Mouse (Mus musculus): ENCODE measurements around the gene Upb1. TPM values are rescaled to one million over a fixed set of nuclear protein-coding genes. Genes with fewer than 3 reads are reported as not detected.
"Not testable (repeated sequence)": the region's sequence is repeated elsewhere in the genome, so short reads cannot be mapped to it uniquely, and the experiment has no call there.

Gene Upb1
- polyA plus RNA-seq, 1 experiment from 2014 or later, result not detected

DNA sequence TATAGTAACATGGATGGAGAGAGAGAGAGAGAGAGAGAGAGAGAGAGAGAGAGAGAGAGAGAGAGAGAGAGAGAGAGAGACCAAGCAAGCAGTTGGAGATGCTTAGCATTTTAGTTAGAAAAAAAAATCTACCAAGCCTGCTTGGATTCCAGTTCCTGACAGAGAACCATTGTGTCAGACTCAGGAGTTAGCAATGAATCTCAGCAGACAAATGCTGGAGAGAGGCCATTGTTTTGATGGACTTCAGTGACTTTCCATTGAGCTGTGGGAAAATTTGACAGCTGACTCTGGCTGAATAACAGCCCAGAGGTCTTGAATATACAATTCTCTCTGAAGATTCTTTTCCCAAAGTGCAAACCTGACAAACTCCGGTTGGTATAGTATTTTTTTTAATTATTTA is 56.9 kb downstream of the Upb1 start:
- DNase-seq (ENCODE audit: low spot score) (no peak), ATAC-seq (replicated peaks; ENCODE audit: low FRiP score) (no peak)
- Histone ChIP-seq H3K9me3 (ENCODE audit: control insufficient read depth, low read length) (no peaks in the 10 kb centered on the region), H3K4me3 (ENCODE audit: low read depth, low read length) (no peak overlapping the region), H3K4me1 (replicated peaks; ENCODE audit: control insufficient read depth, insufficient read depth, low read length) (no peaks in the 10 kb centered on the region), H3K36me3 (ENCODE audit: control insufficient read depth, insufficient read depth, low read length) (no peaks in the 10 kb centered on the region), H3K9ac (ENCODE audit: low read length) (no peak overlapping the region), H3K27me3 (ENCODE audit: control insufficient read depth, insufficient read depth, low read length) (no peaks in the 10 kb centered on the region), H3K4me2 (ENCODE audit: low read depth, low read length, severe bottlenecking) (no peak overlapping the region), H3K27ac (ENCODE audit: low read depth, low read length) (no peak overlapping the region)
- 82% methylated on average over 1 of the region's 1 CpGs for WGBS

DNA sequence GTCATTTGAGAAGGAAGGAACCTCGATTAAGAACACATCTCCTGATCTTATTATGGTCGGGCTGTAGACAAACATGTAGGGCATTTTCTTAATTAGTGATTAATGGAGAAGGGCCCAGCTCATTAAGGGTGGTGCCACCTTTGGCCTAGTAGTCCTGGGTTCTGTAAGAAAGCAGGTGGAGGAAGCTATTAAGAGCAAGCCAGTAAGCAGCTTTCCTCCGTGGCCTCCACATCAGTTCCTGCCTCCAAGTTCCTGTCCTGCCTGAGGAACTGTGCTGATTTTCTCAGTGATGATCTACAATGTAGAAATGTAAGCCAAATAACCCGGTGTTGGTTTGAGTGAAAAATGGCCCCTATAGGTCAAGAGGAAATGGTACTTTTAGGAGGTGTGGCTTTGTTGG is 57.4 kb downstream of the Upb1 start:
- Histone ChIP-seq H3K9ac (ENCODE audit: low read length) (no peak overlapping the region), H3K27me3 (ENCODE audit: control insufficient read depth, insufficient read depth, low read length) (no peaks in the 10 kb centered on the region)

DNA sequence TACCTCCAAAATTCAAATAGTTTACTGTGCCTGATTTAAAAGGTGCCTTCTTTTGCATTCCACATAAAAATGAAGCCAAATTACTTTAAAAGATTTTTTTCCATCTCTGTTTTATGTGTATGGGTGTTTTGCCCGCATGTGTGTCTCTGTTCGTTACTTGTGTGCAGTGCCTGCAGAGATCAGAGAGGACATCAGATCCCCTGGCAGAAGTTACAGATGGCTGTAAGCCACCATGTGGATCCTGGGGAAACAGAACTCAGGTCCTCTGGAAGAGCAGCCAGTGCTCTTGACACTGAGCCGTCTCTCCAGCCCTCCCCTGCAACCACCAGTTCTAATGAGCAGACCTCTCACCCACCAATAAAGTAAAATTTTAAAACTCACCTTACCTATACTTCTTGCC is 61.8 kb downstream of the Upb1 start:
- Histone ChIP-seq H3K4me2 (ENCODE audit: low read depth, low read length, severe bottlenecking) (no peak overlapping the region), H3K27ac (ENCODE audit: low read depth, low read length) (no peak overlapping the region), H3K9ac (ENCODE audit: low read length) (no peak overlapping the region), H3K9me3 (ENCODE audit: control insufficient read depth, low read length) (no peaks in the 10 kb centered on the region), H3K4me1 (replicated peaks; ENCODE audit: control insufficient read depth, insufficient read depth, low read length) (no peaks in the 10 kb centered on the region), H3K36me3 (ENCODE audit: control insufficient read depth, insufficient read depth, low read length) (no peaks in the 10 kb centered on the region), H3K27me3 (ENCODE audit: control insufficient read depth, insufficient read depth, low read length) (no peaks in the 10 kb centered on the region), H3K4me3 (ENCODE audit: low read depth, low read length) (no peak overlapping the region)
- ATAC-seq (replicated peaks; ENCODE audit: low FRiP score) (no peak), DNase-seq (ENCODE audit: low spot score) (no peak)
- WGBS, result 83% methylated on average over 3 of the region's 3 CpGs

More for the DNA sequence above, 57.4 kb downstream of the Upb1 start:
- Histone ChIP-seq H3K27ac (ENCODE audit: low read depth, low read length) (no peak overlapping the region), H3K9me3 (ENCODE audit: control insufficient read depth, low read length) (no peaks in the 10 kb centered on the region), H3K36me3 (ENCODE audit: control insufficient read depth, insufficient read depth, low read length) (no peaks in the 10 kb centered on the region), H3K4me3 (ENCODE audit: low read depth, low read length) (no peak overlapping the region), H3K4me2 (ENCODE audit: low read depth, low read length, severe bottlenecking) (no peak overlapping the region), H3K4me1 (replicated peaks; ENCODE audit: control insufficient read depth, insufficient read depth, low read length) (no peaks in the 10 kb centered on the region)
- 87% methylated on average over 4 of the region's 4 CpGs for WGBS
- DNase-seq (ENCODE audit: low spot score) (no peak), ATAC-seq (replicated peaks; ENCODE audit: low FRiP score) (no peak)

DNA sequence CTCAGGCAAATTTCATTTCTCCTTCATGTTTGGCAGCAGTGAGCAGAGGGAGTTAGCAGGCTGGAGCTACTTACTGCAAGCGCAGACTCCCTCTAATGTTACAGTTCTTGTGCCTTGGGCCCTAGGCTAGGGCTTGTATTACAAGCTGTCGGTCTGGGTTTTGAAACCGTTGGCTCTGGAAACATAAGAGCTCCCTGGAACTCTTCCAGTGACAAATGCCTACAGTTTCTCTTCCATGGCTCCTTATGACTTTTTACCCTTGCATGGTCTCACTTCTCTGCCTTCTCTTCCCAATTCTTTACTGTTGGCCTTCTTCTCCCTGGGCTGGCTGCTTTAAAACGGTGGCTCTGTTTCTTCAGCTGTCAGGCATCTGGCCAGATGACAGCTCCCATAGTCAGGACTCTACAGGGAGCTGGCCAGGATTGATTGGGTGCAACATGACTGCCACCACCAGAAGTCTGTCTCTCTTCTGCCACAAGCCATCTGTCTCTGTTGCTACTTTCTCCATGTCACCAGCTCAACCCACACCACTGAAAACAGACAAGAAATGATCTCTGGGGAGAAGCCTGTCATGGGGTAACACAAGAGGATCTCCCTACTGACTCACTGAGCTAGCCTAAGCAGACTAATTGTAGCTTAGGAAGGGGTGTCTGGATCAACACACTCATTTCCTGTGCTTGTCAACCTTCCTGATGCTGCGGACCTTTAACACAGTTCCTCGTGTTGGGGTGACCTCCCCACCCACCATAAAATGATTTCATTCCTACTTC is 65.1 kb downstream of the Upb1 start:
- Histone ChIP-seq H3K27me3 (ENCODE audit: control insufficient read depth, insufficient read depth, low read length) (no peaks in the 10 kb centered on the region), H3K4me1 (replicated peaks; ENCODE audit: control insufficient read depth, insufficient read depth, low read length) (no peaks in the 10 kb centered on the region), H3K36me3 (ENCODE audit: control insufficient read depth, insufficient read depth, low read length) (no peaks in the 10 kb centered on the region), H3K9ac (ENCODE audit: low read length) (no peak overlapping the region), H3K27ac (ENCODE audit: low read depth, low read length) (no peak overlapping the region), H3K4me3 (ENCODE audit: low read depth, low read length) (no peak overlapping the region), H3K9me3 (ENCODE audit: control insufficient read depth, low read length) (no peaks in the 10 kb centered on the region), H3K4me2 (ENCODE audit: low read depth, low read length, severe bottlenecking) (no peak overlapping the region)
- ATAC-seq (replicated peaks; ENCODE audit: low FRiP score), result no peak
- WGBS, result 70% methylated on average over 6 of the region's 6 CpGs
- no peak for DNase-seq (ENCODE audit: low spot score)

DNA sequence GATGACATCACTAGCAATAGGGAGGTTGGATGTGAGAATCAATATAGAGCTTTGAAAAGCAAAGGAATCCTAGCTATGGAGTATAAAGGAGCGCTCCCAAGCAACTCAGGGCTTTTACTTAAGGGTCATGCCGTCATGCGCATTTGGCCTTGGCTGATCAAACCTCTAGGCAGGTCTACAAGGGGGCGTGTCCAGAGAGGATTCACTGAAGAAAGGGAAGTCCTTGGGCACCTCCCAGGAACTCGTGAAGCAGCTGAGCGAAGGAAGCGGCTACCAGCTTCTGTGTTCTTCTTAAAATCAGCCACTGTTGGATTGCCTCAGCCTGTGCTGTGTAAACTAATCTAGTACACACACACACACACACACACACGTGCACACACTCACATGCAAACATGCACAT is 72.5 kb downstream of the Upb1 start:
- no peak for ATAC-seq (replicated peaks; ENCODE audit: low FRiP score)

DNA sequence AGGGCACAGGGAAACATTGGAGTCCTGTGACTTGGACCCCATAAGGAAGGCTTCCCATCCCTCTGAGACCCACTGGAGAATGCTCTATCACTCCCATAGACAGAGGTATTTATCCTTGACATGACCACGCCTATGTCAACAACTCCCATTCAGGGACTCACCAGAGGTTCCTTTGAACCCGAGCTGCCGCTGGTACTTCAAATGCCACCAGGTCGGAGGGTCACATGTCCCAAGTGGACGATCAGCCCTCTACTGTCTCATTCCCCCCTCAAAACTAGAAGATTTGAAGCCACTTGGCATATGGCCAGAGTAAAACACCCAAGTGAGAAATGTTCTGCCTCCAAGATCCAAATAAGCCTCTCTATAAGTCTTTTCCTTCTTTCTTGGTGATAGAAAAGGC is 73.7 kb downstream of the Upb1 start:
- H3K36me3 ChIP-seq (ENCODE audit: control insufficient read depth, insufficient read depth, low read length), result no peaks in the 10 kb centered on the region
- H3K9ac ChIP-seq (ENCODE audit: low read length), result no peak overlapping the region
- 61% methylated on average over 5 of the region's 5 CpGs for WGBS
- no peak for ATAC-seq (replicated peaks; ENCODE audit: low FRiP score)
- H3K4me2 ChIP-seq (ENCODE audit: low read depth, low read length, severe bottlenecking), result no peak overlapping the region
- H3K9me3 ChIP-seq (ENCODE audit: control insufficient read depth, low read length), result no peaks in the 10 kb centered on the region
- H3K4me1 ChIP-seq (replicated peaks; ENCODE audit: control insufficient read depth, insufficient read depth, low read length), result 0 out of 2 replicates have a peak, but pooled peaks cover 2% of the 10 kb centered on the region
- no peak overlapping the region for H3K27ac ChIP-seq (ENCODE audit: low read depth, low read length)
- no peaks in the 10 kb centered on the region for H3K27me3 ChIP-seq (ENCODE audit: control insufficient read depth, insufficient read depth, low read length)
- no peak for DNase-seq (ENCODE audit: low spot score)
- H3K4me3 ChIP-seq (ENCODE audit: low read depth, low read length), result no peak overlapping the region

More for the DNA sequence above, 72.5 kb downstream of the Upb1 start:
- DNase-seq (ENCODE audit: low spot score), result no peak
- H3K4me2 ChIP-seq (ENCODE audit: low read depth, low read length, severe bottlenecking), result no peak overlapping the region
- no peaks in the 10 kb centered on the region for H3K36me3 ChIP-seq (ENCODE audit: control insufficient read depth, insufficient read depth, low read length)
- 0 out of 2 replicates have a peak, but pooled peaks cover 2% of the 10 kb centered on the region for H3K4me1 ChIP-seq (replicated peaks; ENCODE audit: control insufficient read depth, insufficient read depth, low read length)
- no peak overlapping the region for H3K9ac ChIP-seq (ENCODE audit: low read length)
- no peak overlapping the region for H3K4me3 ChIP-seq (ENCODE audit: low read depth, low read length)
- H3K27me3 ChIP-seq (ENCODE audit: control insufficient read depth, insufficient read depth, low read length), result no peaks in the 10 kb centered on the region
- no peaks in the 10 kb centered on the region for H3K9me3 ChIP-seq (ENCODE audit: control insufficient read depth, low read length)
- WGBS, result 78% methylated on average over 8 of the region's 8 CpGs
- no peak overlapping the region for H3K27ac ChIP-seq (ENCODE audit: low read depth, low read length)

DNA sequence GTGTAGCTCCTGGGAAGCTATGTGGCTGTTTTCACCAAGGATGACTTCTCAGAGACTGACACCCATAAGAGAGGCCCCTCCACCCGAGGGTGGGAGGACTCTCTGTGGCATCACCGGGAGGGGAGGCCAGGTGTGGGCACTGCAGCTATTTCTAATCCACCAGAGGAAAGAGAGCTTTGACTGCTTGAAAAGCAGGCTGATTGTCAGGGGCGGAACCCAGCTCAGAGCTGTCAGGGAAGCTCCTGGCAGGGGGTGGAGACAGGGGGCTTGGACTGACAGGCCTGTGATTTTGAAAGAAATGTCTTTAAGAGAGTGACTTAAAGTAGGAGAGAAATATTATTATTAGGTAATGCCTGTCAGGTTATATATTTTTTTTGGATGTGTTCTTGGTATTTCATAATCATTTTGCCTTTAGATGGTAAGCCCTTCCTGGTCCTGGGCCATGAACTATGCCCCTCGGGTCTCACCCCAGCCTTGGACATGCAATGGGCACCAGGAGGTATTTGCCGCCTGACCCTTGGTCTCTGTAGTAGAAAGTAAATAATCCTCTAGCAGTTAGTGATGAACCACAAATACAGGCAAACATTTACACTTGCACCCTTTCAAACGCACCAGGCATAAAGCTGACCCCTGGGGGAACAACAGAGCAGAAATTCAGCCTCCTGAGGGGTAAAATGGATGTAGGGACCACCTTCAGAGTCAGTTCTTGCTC is 74.4 kb downstream of the Upb1 start:
- H3K4me1 ChIP-seq (replicated peaks; ENCODE audit: control insufficient read depth, insufficient read depth, low read length); H3K4me3 ChIP-seq (ENCODE audit: low read depth, low read length); H3K4me2 ChIP-seq (ENCODE audit: low read depth, low read length, severe bottlenecking); DNase-seq (ENCODE audit: low spot score); H3K36me3 ChIP-seq (ENCODE audit: control insufficient read depth, insufficient read depth, low read length); H3K27ac ChIP-seq (ENCODE audit: low read depth, low read length); H3K9ac ChIP-seq (ENCODE audit: low read length); ATAC-seq (replicated peaks; ENCODE audit: low FRiP score); H3K9me3 ChIP-seq (ENCODE audit: control insufficient read depth, low read length); H3K27me3 ChIP-seq (ENCODE audit: control insufficient read depth, insufficient read depth, low read length): not testable (repeated sequence)
- WGBS, result 32% methylated on average over 4 of the region's 6 CpGs

DNA sequence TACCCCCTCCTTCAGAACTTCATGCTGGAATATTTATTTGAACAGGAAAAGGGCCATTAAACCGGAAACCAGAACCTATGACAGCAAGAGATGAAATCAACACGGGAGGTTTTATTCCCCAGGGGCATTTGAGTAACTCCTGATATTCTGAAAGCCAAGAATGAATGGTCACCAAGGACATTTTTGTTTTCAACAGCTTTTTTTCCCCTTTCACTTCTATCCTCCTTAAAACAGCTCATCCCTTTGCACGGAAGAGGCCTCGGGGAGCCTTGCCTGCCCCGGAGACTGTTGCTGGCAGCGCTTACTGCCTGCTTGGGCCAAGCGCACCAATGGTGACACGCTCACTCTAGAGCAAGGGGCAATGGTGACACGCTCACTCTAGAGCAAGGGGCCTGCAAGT is 76.1 kb downstream of the Upb1 start:
- H3K36me3 ChIP-seq (ENCODE audit: control insufficient read depth, insufficient read depth, low read length), result no peaks in the 10 kb centered on the region
- no peak for DNase-seq (ENCODE audit: low spot score)
- H3K27ac ChIP-seq (ENCODE audit: low read depth, low read length), result no peak overlapping the region
- H3K9ac ChIP-seq (ENCODE audit: low read length), result no peak overlapping the region
- H3K9me3 ChIP-seq (ENCODE audit: control insufficient read depth, low read length), result no peaks in the 10 kb centered on the region
- H3K4me2 ChIP-seq (ENCODE audit: low read depth, low read length, severe bottlenecking), result no peak overlapping the region
- no peak overlapping the region for H3K4me3 ChIP-seq (ENCODE audit: low read depth, low read length)
- 0 out of 2 replicates have a peak, but pooled peaks cover 2% of the 10 kb centered on the region for H3K4me1 ChIP-seq (replicated peaks; ENCODE audit: control insufficient read depth, insufficient read depth, low read length)
- H3K27me3 ChIP-seq (ENCODE audit: control insufficient read depth, insufficient read depth, low read length), result no peaks in the 10 kb centered on the region
- ATAC-seq (replicated peaks; ENCODE audit: low FRiP score), result no peak
- 94% methylated on average over 9 of the region's 9 CpGs for WGBS

Measured in forebrain, embryonic 11.5 days (tissue).